Mouse (Mus musculus): Measurements from ENCODE around the gene Adrm1.

Adrm1 gene

GRCm38 (mm10) chr2:180184011-180184751, 12.9 kb downstream of the Adrm1 start:
- DNase-seq (ENCODE audit: low read depth in 2 of 2, low spot score in 2 of 2): no peak

GRCm38 (mm10) chr2:180184752-180185109, 13.4 kb downstream of the Adrm1 start:
- no peak for DNase-seq (ENCODE audit: low read depth in 2 of 2, low spot score in 2 of 2)

- no peak for DNase-seq (ENCODE audit: low read depth in 2 of 2, low spot score in 2 of 2)
Measured at GRCm38 (mm10) chr2:180185686-180186085, 14.4 kb downstream of the Adrm1 start.

- no peak for DNase-seq (ENCODE audit: low read depth in 2 of 2, low spot score in 2 of 2)
Measured at GRCm38 (mm10) chr2:180187362-180187761, 16.1 kb downstream of the Adrm1 start.

- no peak for DNase-seq (ENCODE audit: low read depth in 2 of 2, low spot score in 2 of 2)
Measured at GRCm38 (mm10) chr2:180196610-180197322, 25.5 kb downstream of the Adrm1 start.

GRCm38 (mm10) chr2:180197323-180198037, 26.2 kb downstream of the Adrm1 start:
- DNase-seq (ENCODE audit: low read depth in 2 of 2, low spot score in 2 of 2): no peak

- DNase-seq (ENCODE audit: low read depth in 2 of 2, low spot score in 2 of 2): no peak
Measured at GRCm38 (mm10) chr2:180198782-180199181, 27.5 kb downstream of the Adrm1 start.

GRCm38 (mm10) chr2:180200681-180201080, 29.4 kb downstream of the Adrm1 start:
- DNase-seq (ENCODE audit: low read depth in 2 of 2, low spot score in 2 of 2): no peak

- DNase-seq (ENCODE audit: low read depth in 2 of 2, low spot score in 2 of 2): no peak
Measured at GRCm38 (mm10) chr2:180201303-180201702, 30.0 kb downstream of the Adrm1 start.

- DNase-seq (ENCODE audit: low read depth in 2 of 2, low spot score in 2 of 2): no peak
Measured at GRCm38 (mm10) chr2:180202263-180202662, 31.0 kb downstream of the Adrm1 start.

GRCm38 (mm10) chr2:180202805-180203204, 31.5 kb downstream of the Adrm1 start:
- no peak for DNase-seq (ENCODE audit: low read depth in 2 of 2, low spot score in 2 of 2)

- DNase-seq (ENCODE audit: low read depth in 2 of 2, low spot score in 2 of 2): no peak
Measured at GRCm38 (mm10) chr2:180204501-180204900, 33.2 kb downstream of the Adrm1 start.

- DNase-seq (ENCODE audit: low read depth in 2 of 2, low spot score in 2 of 2): no peak
Measured at GRCm38 (mm10) chr2:180205083-180205955, 34.0 kb downstream of the Adrm1 start.

GRCm38 (mm10) chr2:180205956-180206280, 34.6 kb downstream of the Adrm1 start:
- DNase-seq (ENCODE audit: low read depth in 2 of 2, low spot score in 2 of 2): no peak

GRCm38 (mm10) chr2:180207840-180208239, 36.6 kb downstream of the Adrm1 start:
- no peak for DNase-seq (ENCODE audit: low read depth in 2 of 2, low spot score in 2 of 2)

GRCm38 (mm10) chr2:180208976-180209375, 37.7 kb downstream of the Adrm1 start:
- DNase-seq (ENCODE audit: low read depth in 2 of 2, low spot score in 2 of 2): no peak

GRCm38 (mm10) chr2:180212255-180212654, 41.0 kb downstream of the Adrm1 start:
- DNase-seq (ENCODE audit: low read depth in 2 of 2, low spot score in 2 of 2): no peak

- no peak for DNase-seq (ENCODE audit: low read depth in 2 of 2, low spot score in 2 of 2)
Measured at GRCm38 (mm10) chr2:180214352-180214978, 43.2 kb downstream of the Adrm1 start.

GRCm38 (mm10) chr2:180215011-180215461, 43.8 kb downstream of the Adrm1 start:
- no peak for DNase-seq (ENCODE audit: low read depth in 2 of 2, low spot score in 2 of 2)

- no peak for DNase-seq (ENCODE audit: low read depth in 2 of 2, low spot score in 2 of 2)
Measured at GRCm38 (mm10) chr2:180215951-180216350, 44.7 kb downstream of the Adrm1 start.

- no peak for DNase-seq (ENCODE audit: low read depth in 2 of 2, low spot score in 2 of 2)
Measured at GRCm38 (mm10) chr2:180216921-180217320, 45.6 kb downstream of the Adrm1 start.

Data from CD8-positive naive resting alpha-beta T cell, adult 2 months (primary cell).